Mouse (Mus musculus): ENCODE measurements at regions not wholly inside any gene's neighbourhood (a gene's known extent, or its start where the extent isn't known, plus 50 kb on each side); places are given as distances from the start of the nearest gene placed in this dataset.

GRCm38 (mm10) chr14:68783216-68783615 is 510.9 kb downstream of the Synb start:
- DNase-seq = no peak

GRCm38 (mm10) chr14:68770411-68770810 is 523.7 kb downstream of the Synb start:
- DNase-seq = no peak

GRCm38 (mm10) chr14:68762916-68763315 is 531.2 kb downstream of the Synb start:
- DNase-seq = peak; percentile 87

- DNase-seq = no peak
These were observed 549.4 kb downstream of the Synb start for GRCm38 (mm10) chr14:68744661-68745060.

GRCm38 (mm10) chr14:68738474-68738873 is 555.6 kb downstream of the Synb start:
- DNase-seq = no peak

- peak; percentile 51 for DNase-seq
These were observed 558.3 kb downstream of the Synb start for GRCm38 (mm10) chr14:68735756-68736155.

GRCm38 (mm10) chr14:68721156-68721555 is 572.9 kb downstream of the Synb start:
- no peak for DNase-seq

GRCm38 (mm10) chr14:68719429-68720160 is 574.5 kb downstream of the Synb start:
- DNase-seq = no peak

- DNase-seq = no peak
These were observed 575.3 kb downstream of the Synb start for GRCm38 (mm10) chr14:68718846-68719245.
